Mouse (Mus musculus): ENCODE results near the gene Zfp965.
"Not testable (repeated sequence)": the region's sequence is repeated elsewhere in the genome, so short reads cannot be mapped to it uniquely, and the experiment has no call there.

The Zfp965 gene

GRCm38 (mm10) chr2:175469685-175470084, at the start of gene Zfp965:
TSS of gene Zfp965 (plus strand) at chr2:175469985.
- TF ChIP-seq GATA4 (IDR thresholded peaks at IDR 0.05; ENCODE audit: insufficient replicate concordance, low read length): not testable (repeated sequence)

GRCm38 (mm10) chr2:175435707-175436106, 34.1 kb upstream of the Zfp965 start, which contains the start of gene Gm4724:
TSS of gene Gm4724 (minus strand) at chr2:175435807.
- TF ChIP-seq GATA4 (IDR thresholded peaks at IDR 0.05; ENCODE audit: insufficient replicate concordance, low read length): not testable (repeated sequence)

Data from liver, adult (tissue).